Mouse (Mus musculus): ENCODE results near the gene Rpn2. TPM values are rescaled to one million over a fixed set of nuclear protein-coding genes. Genes with fewer than 3 reads are reported as not detected.

The Rpn2 gene
- 100 to 1,000 TPM; 114 to 117 TPM for total RNA-seq (2023)

DNA sequence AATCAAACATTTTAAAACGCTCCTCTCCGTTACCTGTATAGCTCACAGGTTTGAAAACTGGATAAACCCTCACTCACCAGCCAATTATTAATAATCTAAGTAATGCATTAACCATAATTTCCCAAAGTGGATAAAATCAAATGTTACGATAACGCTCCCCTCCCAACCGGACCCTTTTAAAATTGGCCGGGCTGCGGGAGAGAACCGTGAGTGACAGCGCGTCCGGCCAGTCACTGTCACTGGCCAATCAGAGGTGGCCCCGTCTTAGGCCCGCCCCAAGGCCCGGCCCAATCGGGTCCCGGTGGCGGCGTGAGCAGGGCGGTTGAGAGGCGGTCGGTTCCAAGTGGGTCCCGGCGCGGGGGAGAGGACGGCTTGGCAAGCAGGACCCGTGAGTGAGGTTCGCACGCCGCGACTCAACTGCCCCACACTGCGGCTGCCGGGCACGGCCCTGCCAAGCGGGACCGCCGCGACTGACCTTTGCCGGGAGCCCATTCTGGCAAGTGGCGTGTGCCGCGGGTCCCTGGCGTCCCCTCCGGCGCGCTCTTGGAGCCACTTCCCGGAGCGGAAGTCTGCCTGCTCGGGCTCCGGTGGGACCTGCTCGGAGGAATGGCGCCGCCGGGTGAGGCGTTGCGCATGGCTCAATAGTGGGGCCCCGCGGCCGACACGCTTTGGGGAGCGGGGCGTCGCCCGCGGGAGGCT is at the start of gene Rpn2:
Gene Rpn2, plus strand, starts transcription at position 301 of the 699 bp plus-strand sequence.

DNA sequence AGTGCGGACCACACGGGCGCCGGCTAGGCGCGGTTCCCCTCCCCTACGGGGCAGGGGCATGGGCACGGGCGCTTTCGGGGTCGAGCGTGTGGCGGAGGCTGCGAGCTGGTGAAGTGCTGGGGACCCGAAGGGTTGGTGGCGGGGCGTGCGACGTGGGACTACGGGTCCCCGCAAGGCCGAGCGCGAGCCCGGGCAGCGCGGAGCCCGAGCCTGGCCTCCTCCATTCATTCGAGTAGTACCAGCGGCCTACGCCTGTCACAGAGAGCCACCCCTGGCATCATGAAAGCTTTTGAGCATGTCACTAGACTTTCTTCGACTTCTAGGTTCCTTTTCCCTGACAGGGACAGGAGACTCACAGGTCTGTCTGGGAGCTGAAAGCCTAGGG is 591 bp downstream of the Rpn2 start, which contains the start of gene Mroh8:
Gene Mroh8, minus strand, starts transcription at position 134 of the 385 bp plus-strand sequence.

DNA sequence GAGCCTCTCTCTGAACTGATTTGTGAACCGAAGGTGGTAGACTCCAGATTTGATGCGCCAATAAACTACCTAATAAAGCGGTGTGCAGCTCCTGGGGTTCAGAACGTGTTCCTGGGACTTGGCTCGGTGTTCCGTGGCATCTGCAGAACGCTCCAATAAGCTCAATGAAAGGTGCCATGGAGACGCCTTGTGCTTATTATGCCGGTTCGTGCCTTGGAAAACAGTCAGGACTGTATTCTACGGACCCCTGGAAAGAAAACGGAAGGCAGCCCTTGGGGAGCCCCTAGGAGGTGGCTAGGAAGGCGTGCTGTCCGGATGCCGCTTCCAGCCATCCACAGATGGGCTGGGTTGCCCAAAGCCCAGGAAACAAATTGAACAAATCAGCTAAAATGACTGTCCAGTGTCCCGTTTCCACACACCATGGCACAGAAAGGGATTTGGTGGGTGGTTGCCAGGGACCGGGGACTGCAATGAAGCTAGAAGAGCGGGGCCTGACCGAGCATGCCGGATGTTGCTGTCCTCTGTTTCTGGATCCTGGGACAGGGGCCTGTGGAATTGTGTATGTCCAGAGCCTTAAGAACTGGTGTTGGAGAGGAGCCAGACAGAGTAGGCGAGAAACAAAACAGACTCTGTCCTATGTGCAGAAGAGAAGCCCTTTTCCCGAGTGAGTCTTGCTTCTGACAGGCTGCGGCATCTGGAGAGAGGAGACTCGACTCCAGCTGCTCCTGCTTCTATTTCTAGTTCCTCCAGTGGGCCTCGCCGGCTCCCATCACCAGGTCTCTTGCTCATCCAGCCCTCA is 68.7 kb downstream of the Rpn2 start, which contains the start of gene Ghrh:
Gene Ghrh, minus strand, starts transcription at position 146 of the 799 bp plus-strand sequence.

DNA sequence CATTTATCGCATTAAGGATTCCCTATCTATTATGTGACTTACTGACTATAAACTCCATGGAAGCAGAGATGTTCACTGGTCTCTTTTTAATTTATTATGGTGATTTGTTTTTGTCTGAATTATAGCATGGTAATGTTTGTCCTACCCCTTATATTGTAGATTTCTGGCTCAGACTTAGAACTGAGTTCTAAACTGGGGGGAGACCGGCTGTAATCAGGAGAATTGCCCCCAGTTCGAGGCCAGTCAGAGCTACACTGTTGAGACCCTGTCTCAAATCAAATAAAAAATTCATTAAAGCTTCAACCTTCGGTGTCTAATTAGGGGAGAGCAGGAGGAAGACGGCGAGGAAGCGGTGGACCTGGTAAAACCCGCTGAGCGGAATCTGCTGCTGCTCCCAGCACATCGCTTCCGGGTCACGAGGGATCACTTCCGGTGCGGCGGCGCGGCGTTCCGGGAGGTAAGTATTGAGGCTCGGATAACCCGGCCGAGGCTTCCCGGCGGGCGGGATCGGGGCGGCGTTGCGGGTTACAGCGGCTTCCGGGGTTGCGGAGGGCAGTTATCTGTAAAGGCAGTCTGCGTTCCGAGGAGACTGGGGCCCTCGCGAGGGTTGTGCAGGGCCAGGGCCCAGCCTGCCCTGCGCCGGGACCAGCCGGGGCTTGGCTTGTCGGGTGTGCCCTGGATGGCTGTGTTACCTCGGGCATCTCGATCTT is 88.5 kb downstream of the Rpn2 start, which contains the start of gene Manbal:
Gene Manbal, plus strand, starts transcription at position 411 of the 710 bp plus-strand sequence.

Other genes starting within 250 kb of the Rpn2 start
- under 1 TPM; 0.26 to 0.33 TPM for gene Soga1, start 199.8 kb upstream of the Rpn2 start, total RNA-seq (2023)
- gene Tldc2, start 192.0 kb upstream of the Rpn2 start, total RNA-seq (2023): not detected
- 100 to 1,000 TPM; 552 to 568 TPM for gene Samhd1, start 143.8 kb upstream of the Rpn2 start, total RNA-seq (2023)
- gene Rbl1, start 74.5 kb upstream of the Rpn2 start, total RNA-seq (2023): 10 to 100 TPM; 22.8 to 24.4 TPM
- under 1 TPM in 1 of 2 experiments, not detected in 1; 0.24 TPM for gene Mroh8, start 532 bp downstream of the Rpn2 start, total RNA-seq (2023)
- gene Ghrh, start 68.5 kb downstream of the Rpn2 start, total RNA-seq (2023): not detected
- 10 to 100 TPM; 16.6 to 25.5 TPM for gene Manbal, start 88.6 kb downstream of the Rpn2 start, total RNA-seq (2023)
- gene Src, start 139.4 kb downstream of the Rpn2 start, total RNA-seq (2023): 1 to 10 TPM; 1.8 to 2.6 TPM

All from B cell, adult 67 days (primary cell).